Mouse (Mus musculus) cerebellum, adult 9-11 months (tissue): ENCODE measurements around the gene Cracr2a.

Experiments
- DNase-seq: peaks from one replicate; pipeline ENCODE4 v3.0.0; 2022

Gene Cracr2a

GRCm38 (mm10) chr6:127701036-127701783, 140.1 kb downstream of the Cracr2a start:
- DNase-seq = no peak

GRCm38 (mm10) chr6:127708218-127708628, 147.1 kb downstream of the Cracr2a start:
- DNase-seq = no peak

- no peak for DNase-seq
Observed at GRCm38 (mm10) chr6:127714906-127715305, 153.8 kb downstream of the Cracr2a start.

- no peak for DNase-seq
Observed at GRCm38 (mm10) chr6:127715428-127715827, 154.3 kb downstream of the Cracr2a start.

- no peak for DNase-seq
Observed at GRCm38 (mm10) chr6:127717239-127718137, 156.3 kb downstream of the Cracr2a start.

- DNase-seq = no peak
Observed at GRCm38 (mm10) chr6:127719875-127720274, 158.7 kb downstream of the Cracr2a start.

GRCm38 (mm10) chr6:127723126-127723525, 162.0 kb downstream of the Cracr2a start:
- no peak for DNase-seq
